Mouse (Mus musculus): ENCODE results near the gene B2m. TPM values are rescaled to one million over a fixed set of nuclear protein-coding genes. Genes with fewer than 3 reads are reported as not detected.

The B2m gene
- polyA plus RNA-seq, 1 experiment from 2014 or later = 403 TPM

Other genes with a start within 250 kb of the B2m start
- 34.3 and 34.6 TPM in 2 replicates for gene Ctdspl2, start 191.7 kb upstream of the B2m start, polyA plus RNA-seq (2015; fragmentation: Nextera tagmentation; extraction: Ambion mirVana)
- 0.08 and 0.14 TPM in 2 replicates for gene Mageb3, start 191.6 kb upstream of the B2m start, polyA plus RNA-seq (2015; fragmentation: Nextera tagmentation; extraction: Ambion mirVana)
- gene Eif3j1, start 119.1 kb upstream of the B2m start, polyA plus RNA-seq (2015; fragmentation: Nextera tagmentation; extraction: Ambion mirVana) = 9.8 and 10.6 TPM in 2 replicates
- gene Spg11, start 29.3 kb upstream of the B2m start, polyA plus RNA-seq (2015; fragmentation: Nextera tagmentation; extraction: Ambion mirVana) = 4.5 and 5.1 TPM in 2 replicates
- gene Trim69, start 13.0 kb downstream of the B2m start, polyA plus RNA-seq (2015; fragmentation: Nextera tagmentation; extraction: Ambion mirVana) = 0.14 TPM in 1 of 2 replicates, not detected in the other
- 0.18 TPM in 1 of 2 replicates, not detected in the other for gene Patl2, start 38.5 kb downstream of the B2m start, polyA plus RNA-seq (2015; fragmentation: Nextera tagmentation; extraction: Ambion mirVana)
- gene Terb2, start 38.6 kb downstream of the B2m start, polyA plus RNA-seq (2015; fragmentation: Nextera tagmentation; extraction: Ambion mirVana) = not detected in 2 replicates
- gene Sord, start 87.1 kb downstream of the B2m start, polyA plus RNA-seq (2015; fragmentation: Nextera tagmentation; extraction: Ambion mirVana) = 62.2 and 73.7 TPM in 2 replicates
- gene Duox2, start 150.8 kb downstream of the B2m start, polyA plus RNA-seq (2015; fragmentation: Nextera tagmentation; extraction: Ambion mirVana) = 0.05 and 0.11 TPM in 2 replicates
- gene Duoxa2, start 151.2 kb downstream of the B2m start, polyA plus RNA-seq (2015; fragmentation: Nextera tagmentation; extraction: Ambion mirVana) = not detected in 2 replicates
- gene Duoxa1, start 166.0 kb downstream of the B2m start, polyA plus RNA-seq (2015; fragmentation: Nextera tagmentation; extraction: Ambion mirVana) = 0.54 and 0.97 TPM in 2 replicates
- gene Duox1, start 168.0 kb downstream of the B2m start, polyA plus RNA-seq (2015; fragmentation: Nextera tagmentation; extraction: Ambion mirVana) = 0.05 and 0.12 TPM in 2 replicates
- gene Shf, start 221.5 kb downstream of the B2m start, polyA plus RNA-seq (2015; fragmentation: Nextera tagmentation; extraction: Ambion mirVana) = 2.0 TPM in 2 replicates